Mouse (Mus musculus) c-Kit-positive CD71-positive TER-119-positive erythroid progenitor cells, embryonic 14.5 days (primary cell): ENCODE data around the gene Hmox2.
A peak's percentile ranks its signal among the peaks of the same experiment; 100 is the strongest.

Experiments used
- DNase-seq: peaks from one replicate; pipeline ENCODE4 v3.0.0-alpha.2; 2013; ENCODE audit warnings: low spot score

Hmox2 gene

DNA sequence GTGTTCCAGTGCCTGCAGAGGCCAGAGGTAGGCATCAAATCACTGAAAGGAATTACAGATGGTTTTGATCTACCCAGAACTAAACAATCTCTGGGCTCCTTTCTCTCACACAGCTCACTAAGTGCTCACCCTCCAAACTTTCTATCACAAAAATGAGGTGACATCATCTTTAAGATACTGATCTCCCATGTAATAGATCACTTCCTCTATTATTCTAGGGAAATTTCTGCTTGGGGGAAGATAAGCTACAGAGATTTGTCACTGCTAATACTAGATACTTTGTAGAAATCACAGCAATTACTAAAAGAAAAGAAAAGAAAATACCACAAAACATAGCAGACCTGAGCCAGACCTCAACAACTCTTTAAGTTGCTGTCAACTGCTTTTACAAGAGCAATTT lies 56.4 kb downstream of the Hmox2 start:
- DNase-seq, result no peak

DNA sequence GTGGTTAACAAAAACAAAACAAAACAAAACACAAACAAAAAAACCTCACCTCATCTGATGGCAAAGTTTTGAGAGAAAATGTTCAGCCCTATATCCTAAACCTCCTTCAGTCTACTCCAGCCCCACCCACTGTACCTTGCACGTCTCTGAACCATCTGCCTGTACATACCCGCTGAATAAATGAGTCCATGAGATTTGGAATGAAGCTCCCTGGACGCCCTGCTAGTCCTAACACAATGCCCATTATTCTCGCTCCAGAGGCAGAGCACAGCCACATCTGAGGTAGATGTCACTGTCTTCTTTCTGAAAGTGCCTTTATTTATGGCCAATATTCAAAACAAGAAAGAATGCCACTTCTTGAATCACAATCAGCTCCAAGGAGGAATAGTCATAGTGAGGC lies 59.5 kb downstream of the Hmox2 start:
- DNase-seq, result no peak

GRCm38 (mm10) chr16:4788176-4788575 lies 62.0 kb downstream of the Hmox2 start:
- no peak for DNase-seq

GRCm38 (mm10) chr16:4789311-4789768 lies 63.2 kb downstream of the Hmox2 start:
- peak; percentile 12 for DNase-seq

DNA sequence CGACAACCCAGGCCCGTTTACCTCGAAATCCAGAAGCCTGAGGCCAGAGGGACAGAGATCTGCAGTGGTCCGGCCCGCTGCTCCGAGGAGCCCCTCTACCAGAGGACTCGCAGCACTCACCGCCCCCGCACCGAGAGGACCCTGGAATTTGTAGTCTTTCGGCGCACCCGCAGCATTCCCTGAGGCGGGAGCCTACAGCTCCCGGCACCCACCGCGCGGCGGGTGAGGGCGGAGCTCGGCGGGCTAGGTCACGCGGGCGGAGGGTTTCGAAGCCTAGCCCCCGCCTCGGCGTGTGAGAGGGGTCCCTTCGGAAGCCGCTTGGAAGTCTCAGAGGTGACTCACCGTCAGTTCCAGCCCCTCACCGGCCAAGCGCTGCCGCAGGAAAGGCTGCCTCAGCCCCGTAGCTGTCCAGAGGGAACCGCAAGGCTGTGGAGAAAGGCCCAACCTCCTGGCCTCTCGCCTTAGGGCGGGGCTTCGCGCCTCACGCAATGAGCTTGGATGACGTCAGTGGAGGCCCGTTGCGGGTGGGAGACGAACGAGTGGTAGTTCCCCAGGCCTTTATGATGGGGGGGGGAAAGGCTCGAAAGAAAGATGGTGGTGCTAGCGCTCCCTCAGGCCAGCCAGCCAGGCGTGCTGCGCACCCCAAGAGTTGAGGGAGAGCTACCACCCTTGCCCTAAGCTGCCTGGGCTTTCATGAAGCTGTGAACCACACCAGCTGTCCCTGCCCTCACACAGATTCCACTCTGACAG lies 63.8 kb downstream of the Hmox2 start, which contains the start of gene Cdip1:
Gene Cdip1, minus strand, starts transcription at position 483 of the 750 bp plus-strand sequence.
- peak; percentile 88 for DNase-seq

GRCm38 (mm10) chr16:4791332-4791731 lies 65.2 kb downstream of the Hmox2 start:
- no peak for DNase-seq

DNA sequence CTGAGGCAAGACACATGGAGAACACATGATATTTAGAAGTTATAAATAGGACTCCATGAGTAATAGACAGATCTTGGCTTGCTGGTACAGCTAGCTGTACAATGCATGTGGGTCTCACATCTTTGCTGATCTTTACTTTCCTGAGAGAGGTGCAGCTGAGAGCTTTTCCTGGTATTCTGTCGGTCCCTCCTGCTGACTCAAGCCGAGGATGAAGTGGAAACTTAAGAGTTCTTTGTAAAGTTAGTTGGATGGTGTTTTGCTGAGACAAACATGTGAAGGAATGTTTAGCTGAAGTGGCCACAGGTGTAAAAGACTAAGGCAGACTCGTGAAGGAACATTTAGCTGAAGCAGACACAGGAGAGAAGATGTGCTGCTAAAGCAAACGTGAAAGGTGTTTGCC lies 70.5 kb downstream of the Hmox2 start:
- no peak for DNase-seq
